Mouse (Mus musculus): ENCODE results near the gene Erich2.

DNA sequence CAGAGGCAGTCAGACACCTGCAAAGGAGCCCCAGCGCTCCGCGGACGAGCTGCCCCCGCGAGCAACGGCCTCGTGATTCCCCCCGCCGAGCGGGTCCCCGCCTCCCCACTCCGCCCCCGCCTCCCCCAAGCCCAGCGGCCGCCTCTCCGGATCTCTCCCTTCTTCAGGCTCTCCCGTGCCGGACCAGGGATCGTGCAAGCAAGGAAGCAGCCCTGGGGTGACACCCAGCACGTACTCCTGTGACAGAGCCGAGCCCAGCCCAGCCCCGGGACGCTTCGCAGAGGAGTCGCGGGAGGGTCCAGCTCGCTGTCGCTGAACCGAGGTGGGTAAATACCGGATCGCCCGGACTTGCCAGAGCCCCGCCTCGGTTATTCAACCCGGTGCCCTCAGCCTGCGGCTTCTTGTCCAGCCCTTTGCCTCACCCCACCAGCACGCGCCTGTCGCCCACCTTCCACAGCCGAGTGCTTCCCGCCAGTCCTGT lies 53.4 kb downstream of the Erich2 start:
- TF ChIP-seq GATA1 (IDR thresholded peaks at IDR 0.05; ENCODE audit: borderline replicate concordance, low read length) = no peak
- TF ChIP-seq FLI1 (IDR thresholded peaks at IDR 0.05; ENCODE audit: low read length) = no peak
